Mouse (Mus musculus) forebrain, embryonic 11.5 days (tissue): ENCODE results near the gene Cbr1. TPM values are rescaled to one million over a fixed set of nuclear protein-coding genes. Genes with fewer than 3 reads are reported as not detected.
"Not testable (repeated sequence)": the region's sequence is repeated elsewhere in the genome, so short reads cannot be mapped to it uniquely, and the experiment has no call there.

Experiments
- ATAC-seq: fragments of 200-750 bp; cut with Nextera tagmentation; replicated peaks from 2 replicates; pipeline ENCODE4 v1.8.0; 2017; ENCODE audit warnings: moderate TSS enrichment; ENCODE audit not compliant: low FRiP score
- DNase-seq: peaks from one replicate; pipeline ENCODE4 v3.0.0-alpha.2; 2017; ENCODE audit warnings: low spot score
- H3K27ac ChIP-seq: fragments of 300-500 bp; sonication (generic); 2 replicates; pipeline ENCODE4 v1.5.1; 2014; ENCODE audit warnings: low read depth, low read length
- H3K27me3 ChIP-seq: fragments of 300-500 bp; sonication (generic); 2 replicates; pipeline ENCODE4 v1.6.1; 2014; ENCODE audit warnings: mild to moderate bottlenecking, low read length, mixed read lengths; ENCODE audit not compliant: control insufficient read depth, insufficient read depth
- H3K36me3 ChIP-seq: fragments of 300-500 bp; sonication (generic); 2 replicates; pipeline ENCODE4 v1.6.1; 2014; ENCODE audit warnings: mild to moderate bottlenecking, low read length, moderate library complexity, mixed read lengths; ENCODE audit not compliant: control insufficient read depth, insufficient read depth
- H3K4me1 ChIP-seq: fragments of 300-500 bp; sonication (generic); replicated peaks from 2 replicates; pipeline ENCODE4 v1.6.1; 2014; ENCODE audit warnings: low read length, mixed read lengths; ENCODE audit not compliant: control insufficient read depth, insufficient read depth
- H3K4me2 ChIP-seq: fragments of 300-500 bp; sonication (generic); 2 replicates; pipeline ENCODE4 v1.6.1; 2014; ENCODE audit warnings: low read depth, mild to moderate bottlenecking, low read length, moderate library complexity, mixed read lengths; ENCODE audit not compliant: severe bottlenecking
- H3K4me3 ChIP-seq: fragments of 300-500 bp; sonication (generic); 2 replicates; pipeline ENCODE4 v1.5.1; 2014; ENCODE audit warnings: low read depth, low read length
- H3K9ac ChIP-seq: fragments of 300-500 bp; sonication (generic); 2 replicates; pipeline ENCODE4 v1.6.1; 2014; ENCODE audit warnings: low read length
- H3K9me3 ChIP-seq: fragments of 300-500 bp; sonication (generic); 2 replicates; pipeline ENCODE4 v1.6.1; 2016; ENCODE audit warnings: low read length, mixed read lengths; ENCODE audit not compliant: control insufficient read depth
- WGBS: fragments of 180-500 bp; shearing (Covaris S2); extraction: QIAGEN DNeasy Blood & Tissue Kit; methylation state at CpG from one replicate; pipeline ENCODE4 v1.1.7; 2014; 5-methylcytosine and 5-hydroxymethylcytosine counted together
- polyA plus RNA-seq: library from polyadenylated mRNA; unstranded; fragments of >200 nt; fragmentation: Nextera tagmentation; extraction: Ambion mirVana; gene quantifications from 2 replicates; pipeline ENCODE4 v1.2.1, GENCODE M21; 2014

The Cbr1 gene
- polyA plus RNA-seq, 1 experiment from 2014 or later: 90.6 TPM

DNA sequence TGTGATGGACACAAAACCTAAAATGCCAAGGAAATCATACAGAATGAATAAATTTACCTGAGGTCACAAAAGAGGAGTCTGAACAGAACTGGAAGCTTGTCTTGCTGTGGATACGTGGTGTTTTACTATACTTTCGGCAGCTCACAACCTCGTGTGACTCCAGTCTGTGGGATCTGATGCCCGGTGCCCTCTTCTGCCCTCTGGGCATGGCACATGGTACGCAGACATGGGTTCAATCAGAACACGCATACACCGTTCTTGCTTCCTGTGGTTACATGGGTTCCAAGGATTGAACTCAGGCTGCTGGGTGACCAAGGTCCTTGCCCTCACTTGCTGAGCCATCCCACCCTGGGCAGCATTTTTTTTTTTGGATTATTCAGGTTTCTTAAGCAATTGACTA, 493 bp downstream of the Cbr1 start:
- ATAC-seq (no peak), DNase-seq (no peak)
- Histone ChIP-seq H3K4me2 (no peak overlapping the region), H3K9ac (no peak overlapping the region), H3K9me3 (no peaks in the 10 kb centered on the region), H3K27ac (no peak overlapping the region), H3K4me1 (no peaks in the 10 kb centered on the region), H3K4me3 (no peak overlapping the region), H3K36me3 (no peaks in the 10 kb centered on the region), H3K27me3 (no peaks in the 10 kb centered on the region)
- WGBS: 89% methylated on average over 7 of the region's 7 CpGs

DNA sequence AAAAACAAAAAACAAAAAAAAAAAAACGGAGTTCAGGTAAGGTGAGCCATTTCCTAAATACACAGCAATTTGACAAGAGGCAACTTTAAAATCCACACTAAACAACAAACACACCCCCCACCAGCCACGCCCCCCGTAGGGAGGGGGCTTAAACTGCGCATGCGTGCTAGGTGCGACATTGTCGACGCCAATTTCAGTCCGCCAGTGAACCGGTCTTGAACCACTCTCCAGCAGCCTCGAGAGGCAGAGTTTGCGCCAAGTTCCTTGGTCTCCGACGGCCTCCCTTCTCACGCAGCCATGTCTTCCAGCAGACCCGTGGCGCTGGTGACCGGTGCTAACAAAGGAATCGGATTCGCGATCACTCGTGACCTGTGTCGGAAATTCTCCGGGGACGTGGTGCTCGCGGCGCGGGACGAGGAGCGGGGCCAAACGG, 2.0 kb downstream of the Cbr1 start:
- Histone ChIP-seq H3K4me3 (peak overlapping the region; percentile 56), H3K4me1 (no peaks in the 10 kb centered on the region), H3K4me2 (peak overlapping the region; percentile 85), H3K27me3 (no peaks in the 10 kb centered on the region), H3K36me3 (no peaks in the 10 kb centered on the region), H3K27ac (no peak overlapping the region), H3K9ac (peak overlapping the region; percentile 78), H3K9me3 (no peaks in the 10 kb centered on the region)
- WGBS: under 1% methylated on average over 32 of the region's 32 CpGs
- ATAC-seq (peak; percentile 49; the same call in 1 of the 2 replicates), DNase-seq (peak; percentile 91)

- 74% methylated on average over 8 of the region's 8 CpGs for WGBS
- H3K36me3 ChIP-seq: no peaks in the 10 kb centered on the region
Measured at GRCm38 (mm10) chr16:93608731-93609130, 3.1 kb downstream of the Cbr1 start.

GRCm38 (mm10) chr16:93609796-93610195, 4.1 kb downstream of the Cbr1 start:
- ATAC-seq: no peak
- 94% methylated on average over 4 of the region's 4 CpGs for WGBS

More at GRCm38 (mm10) chr16:93608731-93609130, 3.1 kb downstream of the Cbr1 start:
- Histone ChIP-seq H3K9me3 (no peaks in the 10 kb centered on the region), H3K27me3 (no peaks in the 10 kb centered on the region), H3K4me1 (no peaks in the 10 kb centered on the region), H3K4me2 (peak overlapping the region; percentile 85; the same call in 1 of the 2 replicates), H3K27ac (no peak overlapping the region), H3K9ac (no peak overlapping the region), H3K4me3 (peak overlapping the region; percentile 56)
- no peak for ATAC-seq
- DNase-seq: no peak

GRCm38 (mm10) chr16:93610961-93611360, 5.3 kb downstream of the Cbr1 start:
- Histone ChIP-seq H3K4me1 (no peaks in the 10 kb centered on the region), H3K27me3 (no peaks in the 10 kb centered on the region), H3K4me3 (no peak overlapping the region), H3K36me3 (no peaks in the 10 kb centered on the region), H3K27ac (no peak overlapping the region), H3K9me3 (no peaks in the 10 kb centered on the region), H3K9ac (no peak overlapping the region), H3K4me2 (no peak overlapping the region)
- WGBS: 90% methylated on average over 4 of the region's 4 CpGs
- DNase-seq: no peak
- ATAC-seq: no peak

More at GRCm38 (mm10) chr16:93609796-93610195, 4.1 kb downstream of the Cbr1 start:
- H3K4me3 ChIP-seq: no peak overlapping the region
- H3K27ac ChIP-seq: no peak overlapping the region
- DNase-seq: no peak
- H3K4me2 ChIP-seq: no peak overlapping the region
- H3K27me3 ChIP-seq: no peaks in the 10 kb centered on the region
- no peaks in the 10 kb centered on the region for H3K9me3 ChIP-seq
- no peaks in the 10 kb centered on the region for H3K36me3 ChIP-seq
- no peak overlapping the region for H3K9ac ChIP-seq
- H3K4me1 ChIP-seq: no peaks in the 10 kb centered on the region

DNA sequence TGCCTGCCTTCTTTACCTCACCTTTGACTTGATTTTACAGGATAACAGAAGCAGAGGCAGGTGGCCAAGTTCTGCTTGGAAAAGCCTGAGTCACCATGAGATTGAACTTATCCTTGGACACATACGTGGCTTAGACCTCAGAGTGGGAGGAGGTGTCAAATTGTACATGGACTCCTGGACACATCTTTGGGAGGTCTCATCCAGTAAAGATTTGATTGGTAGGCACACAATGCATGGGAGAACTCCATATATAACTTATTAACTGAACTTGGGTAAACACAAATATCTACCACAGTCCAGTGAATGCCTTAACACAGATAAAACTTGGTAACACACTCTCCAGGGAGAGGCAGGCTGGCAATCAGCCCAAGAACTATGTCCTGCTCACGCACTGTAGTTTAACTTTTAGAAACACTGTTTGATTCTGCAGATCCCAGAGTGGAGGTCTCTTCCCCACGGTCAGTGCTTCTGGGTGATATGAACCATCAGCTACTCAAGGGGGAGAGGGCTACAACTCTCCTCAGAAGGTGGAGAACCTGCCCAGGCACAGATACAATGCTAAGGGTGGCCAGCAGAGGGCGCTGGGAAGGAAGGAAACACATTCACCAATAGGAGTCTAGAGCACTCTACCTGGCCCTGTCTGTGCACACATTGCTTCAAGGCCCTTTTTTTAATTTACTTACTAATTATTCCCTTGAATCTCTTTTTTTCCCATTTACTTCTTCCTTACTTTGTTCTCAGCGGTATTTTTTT, 9.6 kb downstream of the Cbr1 start:
- Histone ChIP-seq H3K9me3 (no peaks in the 10 kb centered on the region), H3K36me3 (no peaks in the 10 kb centered on the region), H3K27me3 (no peaks in the 10 kb centered on the region), H3K4me2 (no peak overlapping the region), H3K9ac (no peak overlapping the region), H3K4me3 (no peak overlapping the region), H3K4me1 (no peaks in the 10 kb centered on the region), H3K27ac (no peak overlapping the region)
- WGBS: 48% methylated on average over 5 of the region's 5 CpGs
- DNase-seq: peak; percentile 77
- no peak for ATAC-seq

DNA sequence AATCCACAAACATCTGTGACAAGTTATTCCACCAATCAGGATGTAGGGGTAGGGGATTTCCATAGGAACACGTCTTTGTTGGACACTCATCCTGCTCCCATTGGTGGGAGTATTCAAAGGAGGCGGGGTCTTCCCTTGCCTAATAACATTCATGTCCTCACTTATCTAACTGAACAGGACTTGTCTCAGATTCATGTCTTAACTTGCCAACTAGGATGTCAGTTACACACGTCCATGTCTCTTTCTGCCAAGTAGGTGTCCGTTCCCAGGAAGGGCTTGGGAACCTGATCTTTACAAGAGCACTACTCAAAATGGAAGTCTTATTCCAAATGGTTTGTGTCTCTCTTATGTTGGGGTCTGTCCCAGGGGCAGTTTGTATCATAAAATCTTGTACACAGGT, 18.1 kb downstream of the Cbr1 start:
- not testable (repeated sequence) for H3K9ac ChIP-seq, H3K27me3 ChIP-seq, ATAC-seq, DNase-seq, H3K4me3 ChIP-seq, H3K36me3 ChIP-seq, H3K27ac ChIP-seq, H3K4me2 ChIP-seq, H3K4me1 ChIP-seq, H3K9me3 ChIP-seq
- 90% methylated on average over 4 of the region's 4 CpGs for WGBS

GRCm38 (mm10) chr16:93624671-93625070, 19.0 kb downstream of the Cbr1 start:
- Histone ChIP-seq H3K9ac (no peak overlapping the region), H3K4me1 (no peaks in the 10 kb centered on the region), H3K27ac (no peak overlapping the region), H3K27me3 (no peaks in the 10 kb centered on the region), H3K9me3 (no peaks in the 10 kb centered on the region), H3K4me3 (no peak overlapping the region), H3K4me2 (no peak overlapping the region), H3K36me3 (no peaks in the 10 kb centered on the region)
- ATAC-seq: no peak
- DNase-seq: no peak
- 88% methylated on average over 4 of the region's 4 CpGs for WGBS

- DNase-seq (no peak), ATAC-seq (no peak)
- Histone ChIP-seq H3K9ac (no peak overlapping the region), H3K4me3 (no peak overlapping the region), H3K36me3 (no peaks in the 10 kb centered on the region), H3K4me2 (no peak overlapping the region), H3K4me1 (no peaks in the 10 kb centered on the region), H3K27me3 (no peaks in the 10 kb centered on the region), H3K27ac (no peak overlapping the region), H3K9me3 (no peaks in the 10 kb centered on the region)
- 24% methylated on average over 1 of the region's 1 CpGs for WGBS
Measured at GRCm38 (mm10) chr16:93626745-93627144, 21.1 kb downstream of the Cbr1 start.
